Mouse (Mus musculus): ENCODE data around the gene Arfgef2. TPM values are rescaled to one million over a fixed set of nuclear protein-coding genes. Genes with fewer than 3 reads are reported as not detected.

Arfgef2 gene
- polyA plus RNA-seq, 1 experiment from 2014 or later: 5.2 TPM

GRCm38 (mm10) chr2:166818463-166819143 lies 13.2 kb downstream of the Arfgef2 start:
- WGBS: 90% methylated on average over 9 of the region's 9 CpGs
- Histone ChIP-seq H3K9ac (no peak overlapping the region), H3K36me3 (replicated peaks) (no peaks in the 10 kb centered on the region)

GRCm38 (mm10) chr2:166819849-166820248 lies 14.5 kb downstream of the Arfgef2 start:
- WGBS: 93% methylated on average over 8 of the region's 8 CpGs
- no peaks in the 10 kb centered on the region for H3K36me3 ChIP-seq (replicated peaks)
- H3K4me3 ChIP-seq: no peak overlapping the region
- H3K4me1 ChIP-seq: no peaks in the 10 kb centered on the region; the same call in 1 of the 2 replicates
- H3K27me3 ChIP-seq (replicated peaks): no peaks in the 10 kb centered on the region
- no peaks in the 10 kb centered on the region for H3K9me3 ChIP-seq
- ATAC-seq (replicated peaks): no peak
- H3K4me2 ChIP-seq: no peak overlapping the region
- H3K9ac ChIP-seq: no peak overlapping the region
- H3K27ac ChIP-seq: no peak overlapping the region

More at GRCm38 (mm10) chr2:166818463-166819143, 13.2 kb downstream of the Arfgef2 start:
- Histone ChIP-seq H3K4me1 (no peaks in the 10 kb centered on the region; the same call in 1 of the 2 replicates), H3K4me2 (no peak overlapping the region), H3K27ac (no peak overlapping the region), H3K4me3 (no peak overlapping the region), H3K9me3 (no peaks in the 10 kb centered on the region), H3K27me3 (replicated peaks) (no peaks in the 10 kb centered on the region)
- no peak for ATAC-seq (replicated peaks)

- ATAC-seq (replicated peaks): no peak
- H3K9me3 ChIP-seq: no peaks in the 10 kb centered on the region
- H3K4me1 ChIP-seq: no peaks in the 10 kb centered on the region; the same call in 1 of the 2 replicates
- H3K4me3 ChIP-seq: no peak overlapping the region
- no peak overlapping the region for H3K9ac ChIP-seq
- no peaks in the 10 kb centered on the region for H3K36me3 ChIP-seq (replicated peaks)
- no peak overlapping the region for H3K27ac ChIP-seq
- H3K27me3 ChIP-seq (replicated peaks): no peaks in the 10 kb centered on the region
- H3K4me2 ChIP-seq: no peak overlapping the region
- 63% methylated on average over 2 of the region's 2 CpGs for whole genome bisulfite sequencing
These were observed 15.5 kb downstream of the Arfgef2 start for GRCm38 (mm10) chr2:166820844-166821243.

- WGBS: 93% methylated on average over 3 of the region's 3 CpGs
- no peaks in the 10 kb centered on the region for H3K27me3 ChIP-seq (replicated peaks)
- H3K27ac ChIP-seq: no peak overlapping the region
- no peaks in the 10 kb centered on the region for H3K36me3 ChIP-seq (replicated peaks)
- no peak for ATAC-seq (replicated peaks)
- H3K4me3 ChIP-seq: no peak overlapping the region
- no peak overlapping the region for H3K4me2 ChIP-seq
- H3K4me1 ChIP-seq: no peaks in the 10 kb centered on the region; the same call in 1 of the 2 replicates
- H3K9me3 ChIP-seq: no peaks in the 10 kb centered on the region
- H3K9ac ChIP-seq: no peak overlapping the region
These were observed 16.0 kb downstream of the Arfgef2 start for GRCm38 (mm10) chr2:166821406-166821805.

GRCm38 (mm10) chr2:166822119-166822826 lies 16.9 kb downstream of the Arfgef2 start:
- H3K4me2 ChIP-seq: no peak overlapping the region
- no peaks in the 10 kb centered on the region for H3K36me3 ChIP-seq (replicated peaks)
- no peaks in the 10 kb centered on the region; the same call in 1 of the 2 replicates for H3K4me1 ChIP-seq
- ATAC-seq (replicated peaks): no peak
- no peak overlapping the region for H3K4me3 ChIP-seq
- no peak overlapping the region for H3K9ac ChIP-seq
- WGBS: 70% methylated on average over 10 of the region's 10 CpGs
- no peaks in the 10 kb centered on the region for H3K9me3 ChIP-seq
- H3K27ac ChIP-seq: no peak overlapping the region
- no peaks in the 10 kb centered on the region for H3K27me3 ChIP-seq (replicated peaks)

- Histone ChIP-seq H3K4me2 (no peak overlapping the region), H3K27me3 (replicated peaks) (no peaks in the 10 kb centered on the region), H3K4me1 (no peaks in the 10 kb centered on the region; the same call in 1 of the 2 replicates), H3K27ac (no peak overlapping the region), H3K4me3 (no peak overlapping the region), H3K9ac (no peak overlapping the region), H3K36me3 (replicated peaks) (no peaks in the 10 kb centered on the region; the same call in 1 of the 2 replicates), H3K9me3 (no peaks in the 10 kb centered on the region)
- WGBS: 69% methylated on average over 2 of the region's 2 CpGs
- ATAC-seq (replicated peaks): no peak
These were observed 17.5 kb downstream of the Arfgef2 start for GRCm38 (mm10) chr2:166822901-166823300.

- Histone ChIP-seq H3K9ac (no peak overlapping the region), H3K27me3 (replicated peaks) (no peaks in the 10 kb centered on the region), H3K27ac (no peak overlapping the region), H3K36me3 (replicated peaks) (no peaks in the 10 kb centered on the region; the same call in 1 of the 2 replicates), H3K4me1 (no peaks in the 10 kb centered on the region; the same call in 1 of the 2 replicates), H3K9me3 (no peaks in the 10 kb centered on the region), H3K4me3 (no peak overlapping the region), H3K4me2 (no peak overlapping the region)
- 96% methylated on average over 5 of the region's 5 CpGs for WGBS
- no peak for ATAC-seq (replicated peaks)
These were observed 19.0 kb downstream of the Arfgef2 start for GRCm38 (mm10) chr2:166824386-166824785.

- H3K27me3 ChIP-seq (replicated peaks): no peaks in the 10 kb centered on the region
- no peak overlapping the region for H3K9ac ChIP-seq
- no peaks in the 10 kb centered on the region; the same call in 1 of the 2 replicates for H3K36me3 ChIP-seq (replicated peaks)
- H3K4me3 ChIP-seq: no peak overlapping the region
- no peak for ATAC-seq (replicated peaks)
- 95% methylated on average over 5 of the region's 5 CpGs for WGBS
- no peak overlapping the region for H3K4me2 ChIP-seq
- H3K4me1 ChIP-seq: no peaks in the 10 kb centered on the region; the same call in 1 of the 2 replicates
- no peaks in the 10 kb centered on the region for H3K9me3 ChIP-seq
- H3K27ac ChIP-seq: no peak overlapping the region
These were observed 19.6 kb downstream of the Arfgef2 start for GRCm38 (mm10) chr2:166824998-166825397.

GRCm38 (mm10) chr2:166826491-166827224 lies 21.3 kb downstream of the Arfgef2 start:
- no peak overlapping the region for H3K4me3 ChIP-seq
- no peak overlapping the region for H3K9ac ChIP-seq
- H3K27ac ChIP-seq: no peak overlapping the region
- no peaks in the 10 kb centered on the region; the same call in 1 of the 2 replicates for H3K36me3 ChIP-seq (replicated peaks)
- WGBS: 88% methylated on average over 8 of the region's 8 CpGs
- no peak overlapping the region for H3K4me2 ChIP-seq
- H3K9me3 ChIP-seq: no peaks in the 10 kb centered on the region
- no peaks in the 10 kb centered on the region; the same call in 1 of the 2 replicates for H3K4me1 ChIP-seq
- no peaks in the 10 kb centered on the region for H3K27me3 ChIP-seq (replicated peaks)
- ATAC-seq (replicated peaks): no peak

- Histone ChIP-seq H3K36me3 (replicated peaks) (no peaks in the 10 kb centered on the region; the same call in 1 of the 2 replicates), H3K4me2 (no peak overlapping the region), H3K27me3 (replicated peaks) (no peaks in the 10 kb centered on the region), H3K27ac (no peak overlapping the region), H3K4me1 (no peaks in the 10 kb centered on the region), H3K9ac (no peak overlapping the region), H3K9me3 (no peaks in the 10 kb centered on the region), H3K4me3 (no peak overlapping the region)
- no peak for ATAC-seq (replicated peaks)
- WGBS: 92% methylated on average over 12 of the region's 12 CpGs
These were observed 22.9 kb downstream of the Arfgef2 start for GRCm38 (mm10) chr2:166828306-166828705.

GRCm38 (mm10) chr2:166830350-166830749 lies 25.0 kb downstream of the Arfgef2 start:
- ATAC-seq (replicated peaks): no peak
- Histone ChIP-seq H3K4me2 (no peak overlapping the region), H3K9ac (no peak overlapping the region), H3K9me3 (no peaks in the 10 kb centered on the region), H3K4me1 (no peaks in the 10 kb centered on the region), H3K36me3 (replicated peaks) (no peaks in the 10 kb centered on the region; the same call in 1 of the 2 replicates), H3K27ac (no peak overlapping the region), H3K27me3 (replicated peaks) (no peaks in the 10 kb centered on the region), H3K4me3 (no peak overlapping the region)
- 88% methylated on average over 5 of the region's 5 CpGs for WGBS

- H3K9ac ChIP-seq: no peak overlapping the region
- no peaks in the 10 kb centered on the region for H3K36me3 ChIP-seq (replicated peaks)
- H3K9me3 ChIP-seq: no peaks in the 10 kb centered on the region
- no peak overlapping the region for H3K4me2 ChIP-seq
- no peak overlapping the region for H3K27ac ChIP-seq
- H3K4me3 ChIP-seq: no peak overlapping the region
- no peaks in the 10 kb centered on the region for H3K4me1 ChIP-seq
- H3K27me3 ChIP-seq (replicated peaks): no peaks in the 10 kb centered on the region
- WGBS: 93% methylated on average over 2 of the region's 2 CpGs
- no peak for ATAC-seq (replicated peaks)
These were observed 28.7 kb downstream of the Arfgef2 start for GRCm38 (mm10) chr2:166834091-166834490.

Measured in midbrain, embryonic 15.5 days (tissue).